ENCODE assay signal across 10 mouse cellular contexts in the genomic region with DNA sequence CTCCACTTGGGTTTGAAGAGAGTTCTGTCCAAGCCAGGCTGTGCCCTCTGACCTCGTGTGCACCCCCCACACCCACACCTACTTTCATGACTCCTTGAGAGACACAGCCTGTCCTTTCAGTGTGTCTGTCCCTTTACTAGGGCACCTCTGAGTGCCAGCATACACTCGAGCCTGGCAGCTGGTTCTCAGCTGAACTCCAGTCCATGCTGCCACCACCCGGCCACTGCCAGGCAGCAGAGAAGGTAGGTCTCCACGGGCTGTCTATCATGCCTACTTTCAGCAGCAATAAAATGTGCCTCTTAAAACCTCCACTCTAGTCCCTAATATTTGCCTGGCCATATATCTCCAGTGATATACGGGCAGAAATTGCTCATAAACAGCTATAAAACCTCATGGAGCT. TPM values are rescaled to one million over a fixed set of nuclear protein-coding genes. Genes with fewer than 3 reads are reported as not detected.
DNase-seq lines count a peak whose midpoint lies in the region; ATAC-seq lines count a peak whose summit lies in the region.
"Had no signal": no experiment of that assay in that cellular context is flagged by ENCODE, and none has a peak within 500 bp of the region (broad histone marks: within the 10 kb centered on the region; RNA-seq: fewer than 3 reads in every experiment).

No protein-coding gene starts in this region.

- no peak overlapping the region for H3K4me2 ChIP-seq in hindbrain, embryonic 15.5 days
- H3K4me2 ChIP-seq in hindbrain, embryonic 13.5 days = no peak overlapping the region
- H3K4me2 ChIP-seq in stomach, embryonic 16.5 days (ENCODE audit: low read depth, low read length) = no peak overlapping the region
- H3K4me2 ChIP-seq in midbrain, embryonic 14.5 days (ENCODE audit: low read length) = no peak overlapping the region
- H3K4me2 ChIP-seq: intestine, embryonic 15.5 days had no signal

- no peak overlapping the region for H3K4me3 ChIP-seq in hindbrain, embryonic 15.5 days
- no peak overlapping the region for H3K4me3 ChIP-seq in hindbrain, embryonic 13.5 days
- no peak overlapping the region for H3K4me3 ChIP-seq in stomach, embryonic 16.5 days (replicated peaks; ENCODE audit: low read length)
- H3K4me3 ChIP-seq in midbrain, embryonic 14.5 days (replicated peaks; ENCODE audit: low read depth, low read length) = no peak overlapping the region
- H3K4me3 ChIP-seq: intestine, embryonic 15.5 days had no signal

- no peak overlapping the region for H3K9ac ChIP-seq in hindbrain, embryonic 15.5 days
- no peak overlapping the region for H3K9ac ChIP-seq in hindbrain, embryonic 13.5 days
- H3K9ac ChIP-seq in stomach, embryonic 16.5 days (ENCODE audit: low read length) = no peak overlapping the region
- no peak overlapping the region for H3K9ac ChIP-seq in midbrain, embryonic 14.5 days (replicated peaks; ENCODE audit: low read length)
- H3K9ac ChIP-seq: intestine, embryonic 15.5 days had no signal

- H3K4me1 ChIP-seq in hindbrain, embryonic 15.5 days (replicated peaks) = peaks cover 27% of the 10 kb centered on the region
- H3K4me1 ChIP-seq in hindbrain, embryonic 13.5 days (replicated peaks) = peaks cover 50% of the 10 kb centered on the region
- H3K4me1 ChIP-seq in stomach, embryonic 16.5 days (ENCODE audit: control insufficient read depth, insufficient read depth, low read length) = peaks cover 23% of the 10 kb centered on the region
- H3K4me1 ChIP-seq in midbrain, embryonic 14.5 days (ENCODE audit: control insufficient read depth, insufficient read depth, low read length) = no peaks in the 10 kb centered on the region

- 39% methylated on average over 5 of the region's 5 CpGs for WGBS in hindbrain, embryonic 15.5 days
- WGBS in hindbrain, embryonic 13.5 days = 61% methylated on average over 5 of the region's 5 CpGs
- whole genome bisulfite sequencing in stomach, embryonic 16.5 days = 42% methylated on average over 5 of the region's 5 CpGs
- WGBS in midbrain, embryonic 14.5 days = 56% methylated on average over 5 of the region's 5 CpGs

- no peak overlapping the region for H3K27ac ChIP-seq in hindbrain, embryonic 15.5 days (replicated peaks)
- H3K27ac ChIP-seq in hindbrain, embryonic 13.5 days = no peak overlapping the region
- no peak overlapping the region for H3K27ac ChIP-seq in stomach, embryonic 16.5 days (ENCODE audit: low read length)
- H3K27ac ChIP-seq in midbrain, embryonic 14.5 days (replicated peaks; ENCODE audit: low read depth, low read length) = no peak overlapping the region
- H3K27ac ChIP-seq: intestine, embryonic 15.5 days had no signal

- ATAC-seq in hindbrain, embryonic 15.5 days (ENCODE audit: low FRiP score, low read depth) = 0 out of 2 replicates have a peak, but pooled peaks have one; percentile 29
- ATAC-seq in hindbrain, embryonic 13.5 days (ENCODE audit: low FRiP score) = no peak
- ATAC-seq in stomach, embryonic 16.5 days (ENCODE audit: insufficient read depth, low FRiP score) = 0 out of 2 replicates have a peak, but pooled peaks have one; percentile 26
- no peak for ATAC-seq in midbrain, embryonic 14.5 days (ENCODE audit: low FRiP score, low TSS enrichment)
- ATAC-seq: intestine, embryonic 15.5 days had no signal

- intact Hi-C loops in heart, postnatal 10 days (cut with DNase I) = no loop called here

- H3K27me3 ChIP-seq in hindbrain, embryonic 15.5 days = 0 out of 2 replicates have a peak, but pooled peaks cover 3% of the 10 kb centered on the region
- peaks cover 35% of the 10 kb centered on the region for H3K27me3 ChIP-seq in hindbrain, embryonic 13.5 days
- no peaks in the 10 kb centered on the region for H3K27me3 ChIP-seq in stomach, embryonic 16.5 days (ENCODE audit: control insufficient read depth, insufficient read depth, low read length)
- H3K27me3 ChIP-seq in midbrain, embryonic 14.5 days (ENCODE audit: control insufficient read depth, insufficient read depth, low read length) = peaks cover 17% of the 10 kb centered on the region

- no peaks in the 10 kb centered on the region for H3K36me3 ChIP-seq in hindbrain, embryonic 15.5 days
- no peaks in the 10 kb centered on the region for H3K36me3 ChIP-seq in hindbrain, embryonic 13.5 days
- no peaks in the 10 kb centered on the region for H3K36me3 ChIP-seq in stomach, embryonic 16.5 days (ENCODE audit: control insufficient read depth, insufficient read depth, low read length)
- H3K36me3 ChIP-seq in midbrain, embryonic 14.5 days (ENCODE audit: control insufficient read depth, insufficient read depth, low read length) = no peaks in the 10 kb centered on the region
- H3K36me3 ChIP-seq: G1E; intestine, embryonic 15.5 days had no signal

- DNase-seq in urinary bladder, adult 18-20 months (ENCODE audit: low spot score in 2 of 2) = peak; percentile 33 to 36
- DNase-seq in urinary bladder, postnatal 4 days (ENCODE audit: low spot score in 2 of 2) = no peak
- DNase-seq in heart, postnatal 10 days = peak; percentile 63 to 68
- DNase-seq in testis, postnatal 10 days (ENCODE audit: low spot score) = no peak
- no peak for DNase-seq in midbrain, embryonic 14.5 days

- H3K9me3 ChIP-seq in hindbrain, embryonic 15.5 days = no peaks in the 10 kb centered on the region
- H3K9me3 ChIP-seq in hindbrain, embryonic 13.5 days = no peaks in the 10 kb centered on the region
- no peaks in the 10 kb centered on the region for H3K9me3 ChIP-seq in stomach, embryonic 16.5 days (replicated peaks; ENCODE audit: control insufficient read depth, low read length)
- no peaks in the 10 kb centered on the region for H3K9me3 ChIP-seq in midbrain, embryonic 14.5 days (ENCODE audit: control insufficient read depth, low read length)
- H3K9me3 ChIP-seq: G1E; intestine, embryonic 15.5 days had no signal

RNA-seq across cellular contexts. Expression of a gene that starts 45.5 kb away (rescaled TPM):
- 26.9 and 31.1 TPM in 2 replicates for polyA plus RNA-seq in hindbrain, embryonic 15.5 days (2015; fragmentation: Nextera tagmentation; extraction: Ambion mirVana)
- 40.7 and 41.2 TPM in 2 replicates for polyA plus RNA-seq in hindbrain, embryonic 13.5 days (2015; fragmentation: Nextera tagmentation; extraction: Ambion mirVana)
- 10 to 100 TPM; 13.7 to 16.1 TPM for total RNA-seq in heart, postnatal 10 days (2021)
- polyA plus RNA-seq in stomach, embryonic 16.5 days (2015; fragmentation: Nextera tagmentation; extraction: Ambion mirVana) = 20.1 and 21.1 TPM in 2 replicates
- polyA plus RNA-seq in midbrain, embryonic 14.5 days (2014; fragmentation: Nextera tagmentation; extraction: Ambion mirVana) = 22.7 and 25.0 TPM in 2 replicates

Comparison
In these comparisons a context has a peak if more than half of its experiments do, and no peak if none do; other contexts are left out.
1. ATAC-seq: peak in hindbrain, embryonic 15.5 days (single experiment) and stomach, embryonic 16.5 days (single experiment); none in hindbrain, embryonic 13.5 days (single experiment) and midbrain, embryonic 14.5 days (single experiment).
2. DNase-seq: peak in urinary bladder, adult 18-20 months (2 of 2) and heart, postnatal 10 days (2 of 2); none in urinary bladder, postnatal 4 days (0 of 2), testis, postnatal 10 days (single experiment) and midbrain, embryonic 14.5 days (single experiment).